Mouse (Mus musculus): ENCODE measurements at regions not wholly inside any gene's neighbourhood (a gene's known extent, or its start where the extent isn't known, plus 50 kb on each side); places are given as distances from the start of the nearest gene placed in this dataset.
"Not testable (repeated sequence)": the region's sequence is repeated elsewhere in the genome, so short reads cannot be mapped to it uniquely, and the experiment has no call there.

- H3K9me3 ChIP-seq (replicated peaks), result no peaks in the 10 kb centered on the region
- no peak overlapping the region for H3K9ac ChIP-seq
- no peak for ATAC-seq
- no peaks in the 10 kb centered on the region for H3K36me3 ChIP-seq (ENCODE audit: poor library complexity, severe bottlenecking)
- no peak overlapping the region for H3K27ac ChIP-seq
- WGBS, result 80% methylated on average over 12 of the region's 12 CpGs
- no peaks in the 10 kb centered on the region for H3K4me1 ChIP-seq
- H3K4me3 ChIP-seq, result no peak overlapping the region
- H3K27me3 ChIP-seq, result no peaks in the 10 kb centered on the region
- no peak overlapping the region for H3K4me2 ChIP-seq
Observed at GRCm38 (mm10) chr12:69524337-69525035, 58.3 kb downstream of the Vcpkmt start.

- H3K9ac ChIP-seq, result no peak overlapping the region
- no peak overlapping the region for H3K4me2 ChIP-seq
- no peaks in the 10 kb centered on the region for H3K27me3 ChIP-seq
- H3K27ac ChIP-seq, result no peak overlapping the region
- no peak overlapping the region for H3K4me3 ChIP-seq
- WGBS, result 95% methylated on average over 2 of the region's 2 CpGs
- ATAC-seq, result no peak
- H3K36me3 ChIP-seq (ENCODE audit: poor library complexity, severe bottlenecking), result no peaks in the 10 kb centered on the region
- H3K9me3 ChIP-seq (replicated peaks), result no peaks in the 10 kb centered on the region
- H3K4me1 ChIP-seq, result no peaks in the 10 kb centered on the region
Observed at GRCm38 (mm10) chr12:69519869-69520268, 63.0 kb downstream of the Vcpkmt start.

GRCm38 (mm10) chr12:69519028-69519427 is 63.8 kb downstream of the Vcpkmt start:
- Histone ChIP-seq H3K27me3 (no peaks in the 10 kb centered on the region), H3K4me2 (no peak overlapping the region), H3K36me3 (ENCODE audit: poor library complexity, severe bottlenecking) (no peaks in the 10 kb centered on the region), H3K4me1 (no peaks in the 10 kb centered on the region), H3K4me3 (no peak overlapping the region), H3K9me3 (replicated peaks) (no peaks in the 10 kb centered on the region), H3K27ac (no peak overlapping the region), H3K9ac (no peak overlapping the region)
- WGBS, result 83% methylated on average over 2 of the region's 2 CpGs
- ATAC-seq, result no peak

- Histone ChIP-seq H3K27me3 (no peaks in the 10 kb centered on the region), H3K9me3 (replicated peaks) (no peaks in the 10 kb centered on the region), H3K36me3 (ENCODE audit: poor library complexity, severe bottlenecking) (no peaks in the 10 kb centered on the region), H3K4me1 (no peaks in the 10 kb centered on the region), H3K4me2 (no peak overlapping the region), H3K9ac (no peak overlapping the region), H3K4me3 (no peak overlapping the region), H3K27ac (no peak overlapping the region)
- no peak for ATAC-seq
- WGBS, result 79% methylated on average over 3 of the region's 3 CpGs
Observed at GRCm38 (mm10) chr12:69517616-69518015, 65.2 kb downstream of the Vcpkmt start.

- Histone ChIP-seq H3K4me1 (no peaks in the 10 kb centered on the region), H3K27ac (no peak overlapping the region), H3K4me2 (no peak overlapping the region), H3K9me3 (replicated peaks) (no peaks in the 10 kb centered on the region), H3K9ac (no peak overlapping the region), H3K36me3 (ENCODE audit: poor library complexity, severe bottlenecking) (no peaks in the 10 kb centered on the region), H3K4me3 (no peak overlapping the region), H3K27me3 (no peaks in the 10 kb centered on the region)
- no peak for ATAC-seq
- 90% methylated on average over 9 of the region's 10 CpGs for WGBS
Observed at GRCm38 (mm10) chr12:69516314-69516916, 66.4 kb downstream of the Vcpkmt start.

GRCm38 (mm10) chr12:69515850-69516249 is 67.0 kb downstream of the Vcpkmt start:
- H3K27ac ChIP-seq, result no peak overlapping the region
- no peaks in the 10 kb centered on the region for H3K4me1 ChIP-seq
- H3K9me3 ChIP-seq (replicated peaks), result no peaks in the 10 kb centered on the region
- no peak overlapping the region for H3K4me2 ChIP-seq
- H3K4me3 ChIP-seq, result no peak overlapping the region
- no peak overlapping the region for H3K9ac ChIP-seq
- H3K36me3 ChIP-seq (ENCODE audit: poor library complexity, severe bottlenecking), result no peaks in the 10 kb centered on the region
- H3K27me3 ChIP-seq, result no peaks in the 10 kb centered on the region
- ATAC-seq, result no peak

- Histone ChIP-seq H3K27me3 (no peaks in the 10 kb centered on the region), H3K9me3 (replicated peaks) (no peaks in the 10 kb centered on the region), H3K27ac (no peak overlapping the region), H3K4me1 (no peaks in the 10 kb centered on the region), H3K4me3 (no peak overlapping the region), H3K9ac (no peak overlapping the region), H3K36me3 (ENCODE audit: poor library complexity, severe bottlenecking) (no peaks in the 10 kb centered on the region), H3K4me2 (no peak overlapping the region)
- WGBS, result 72% methylated on average over 9 of the region's 9 CpGs
- ATAC-seq, result no peak
Observed at GRCm38 (mm10) chr12:69515117-69515516, 67.7 kb downstream of the Vcpkmt start.

GRCm38 (mm10) chr12:69513166-69513565 is 69.7 kb downstream of the Vcpkmt start:
- 70% methylated on average over 4 of the region's 4 CpGs for WGBS
- no peaks in the 10 kb centered on the region for H3K9me3 ChIP-seq (replicated peaks)
- H3K36me3 ChIP-seq (ENCODE audit: poor library complexity, severe bottlenecking), result no peaks in the 10 kb centered on the region
- no peak overlapping the region for H3K27ac ChIP-seq
- no peaks in the 10 kb centered on the region for H3K27me3 ChIP-seq
- no peak overlapping the region for H3K9ac ChIP-seq
- no peak overlapping the region for H3K4me2 ChIP-seq
- no peak for ATAC-seq
- no peaks in the 10 kb centered on the region for H3K4me1 ChIP-seq
- H3K4me3 ChIP-seq, result no peak overlapping the region

GRCm38 (mm10) chr12:69510736-69511135 is 72.1 kb downstream of the Vcpkmt start:
- Histone ChIP-seq H3K4me1 (no peaks in the 10 kb centered on the region), H3K27ac (no peak overlapping the region), H3K4me3 (no peak overlapping the region), H3K4me2 (no peak overlapping the region), H3K9ac (no peak overlapping the region), H3K27me3 (no peaks in the 10 kb centered on the region), H3K9me3 (replicated peaks) (no peaks in the 10 kb centered on the region), H3K36me3 (ENCODE audit: poor library complexity, severe bottlenecking) (no peaks in the 10 kb centered on the region)
- 57% methylated on average over 4 of the region's 4 CpGs for WGBS
- no peak for ATAC-seq

GRCm38 (mm10) chr12:69509180-69509579 is 73.6 kb downstream of the Vcpkmt start:
- 100% methylated on average over 1 of the region's 1 CpGs for WGBS
- H3K4me2 ChIP-seq; H3K9me3 ChIP-seq (replicated peaks); H3K4me1 ChIP-seq; H3K4me3 ChIP-seq; H3K27ac ChIP-seq; H3K9ac ChIP-seq; ATAC-seq; H3K36me3 ChIP-seq (ENCODE audit: poor library complexity, severe bottlenecking); H3K27me3 ChIP-seq: not testable (repeated sequence)

- 93% methylated on average over 6 of the region's 6 CpGs for WGBS
- ATAC-seq, result no peak
- Histone ChIP-seq H3K9me3 (replicated peaks) (no peaks in the 10 kb centered on the region), H3K27me3 (no peaks in the 10 kb centered on the region), H3K36me3 (ENCODE audit: poor library complexity, severe bottlenecking) (no peaks in the 10 kb centered on the region), H3K4me3 (no peak overlapping the region), H3K4me2 (no peak overlapping the region), H3K27ac (no peak overlapping the region), H3K4me1 (no peaks in the 10 kb centered on the region), H3K9ac (no peak overlapping the region)
Observed at GRCm38 (mm10) chr12:69507906-69508305, 74.9 kb downstream of the Vcpkmt start.

- H3K4me3 ChIP-seq, result no peak overlapping the region
- H3K9ac ChIP-seq, result no peak overlapping the region
- H3K4me2 ChIP-seq, result no peak overlapping the region
- H3K9me3 ChIP-seq (replicated peaks), result no peaks in the 10 kb centered on the region
- ATAC-seq, result no peak
- 78% methylated on average over 3 of the region's 3 CpGs for WGBS
- peaks cover 4% of the 10 kb centered on the region for H3K4me1 ChIP-seq
- H3K27ac ChIP-seq, result no peak overlapping the region
- no peaks in the 10 kb centered on the region for H3K36me3 ChIP-seq (ENCODE audit: poor library complexity, severe bottlenecking)
- H3K27me3 ChIP-seq, result no peaks in the 10 kb centered on the region
Observed at GRCm38 (mm10) chr12:69507333-69507732, 75.5 kb downstream of the Vcpkmt start.

- peak overlapping the region; percentile 70 for H3K27ac ChIP-seq
- H3K9me3 ChIP-seq (replicated peaks), result no peaks in the 10 kb centered on the region
- peak overlapping the region; percentile 21; the same call in 1 of the 2 replicates for H3K9ac ChIP-seq
- H3K36me3 ChIP-seq (ENCODE audit: poor library complexity, severe bottlenecking), result no peaks in the 10 kb centered on the region
- H3K4me1 ChIP-seq, result peaks cover 17% of the 10 kb centered on the region
- no peak overlapping the region for H3K4me2 ChIP-seq
- no peak for ATAC-seq
- H3K27me3 ChIP-seq, result no peaks in the 10 kb centered on the region
- WGBS, result 86% methylated on average over 6 of the region's 6 CpGs
- no peak overlapping the region for H3K4me3 ChIP-seq
Observed at GRCm38 (mm10) chr12:69502706-69503070, 80.1 kb downstream of the Vcpkmt start.

Measured in forebrain, embryonic 13.5 days (tissue).